ENCODE assay signal across 31 mouse cellular contexts in genomic region chr6:116643881-116644280, GRCm38 (mm10). TPM values are rescaled to one million over a fixed set of nuclear protein-coding genes. Genes with fewer than 3 reads are reported as not detected.
DNase-seq lines count a peak whose midpoint lies in the region; ATAC-seq lines count a peak whose summit lies in the region.
"Had no signal": no experiment of that assay in that cellular context is flagged by ENCODE, and none has a peak within 500 bp of the region (broad histone marks: within the 10 kb centered on the region; RNA-seq: fewer than 3 reads in every experiment).

No protein-coding gene starts in this region.

- no peaks in the 10 kb centered on the region for H3K36me3 ChIP-seq in kidney, embryonic 16.5 days (ENCODE audit: insufficient read depth, low read length)
- no peaks in the 10 kb centered on the region for H3K36me3 ChIP-seq in kidney, embryonic 14.5 days (ENCODE audit: control insufficient read depth, insufficient read depth, low read length)
- H3K36me3 ChIP-seq in heart, embryonic 13.5 days = no peaks in the 10 kb centered on the region
- H3K36me3 ChIP-seq in stomach, embryonic 16.5 days (ENCODE audit: control insufficient read depth, insufficient read depth, low read length) = no peaks in the 10 kb centered on the region
- H3K36me3 ChIP-seq: limb, embryonic 15.5 days; midbrain, embryonic 15.5 days had no signal

- H3K4me1 ChIP-seq in kidney, embryonic 16.5 days (ENCODE audit: insufficient read depth, low read length) = no peaks in the 10 kb centered on the region
- no peaks in the 10 kb centered on the region for H3K4me1 ChIP-seq in kidney, embryonic 14.5 days (ENCODE audit: control insufficient read depth, insufficient read depth, low read length)
- peaks cover 44% of the 10 kb centered on the region for H3K4me1 ChIP-seq in heart, embryonic 13.5 days
- no peaks in the 10 kb centered on the region for H3K4me1 ChIP-seq in stomach, embryonic 16.5 days (ENCODE audit: control insufficient read depth, insufficient read depth, low read length)
- H3K4me1 ChIP-seq: forebrain, embryonic 13.5 days; midbrain, embryonic 15.5 days; neural tube, embryonic 13.5 days had no signal

- H3K9ac ChIP-seq in kidney, embryonic 16.5 days (replicated peaks; ENCODE audit: low read length) = no peak overlapping the region
- no peak overlapping the region for H3K9ac ChIP-seq in kidney, embryonic 14.5 days (ENCODE audit: low read depth, low read length)
- H3K9ac ChIP-seq in heart, embryonic 13.5 days = no peak overlapping the region
- no peak overlapping the region for H3K9ac ChIP-seq in stomach, embryonic 16.5 days (ENCODE audit: low read length)
- H3K9ac ChIP-seq: forebrain, embryonic 13.5 days; limb, embryonic 15.5 days; liver, embryonic 14.5 days; midbrain, embryonic 15.5 days; neural tube, embryonic 13.5 days had no signal

- intact Hi-C loops in heart, postnatal 10 days (cut with DNase I) = no loop called here

- DNase-seq in heart, adult 11 months = peak; percentile 92
- no peak for DNase-seq in heart, postnatal 10 days
- no peak for DNase-seq in retina, postnatal 1 day
- DNase-seq: adrenal gland, postnatal 14 days; cerebellum, adult 8-10 months; cerebellum, postnatal 36 days; kidney, postnatal 10 days; left cerebral cortex, postnatal 4 days; right cerebral cortex, adult 18-20 months; right cerebral cortex, postnatal 4 days; thymus, adult 18-20 months; thymus, postnatal 36 days had no signal

- WGBS in kidney, embryonic 16.5 days = 65% methylated on average over 4 of the region's 4 CpGs
- WGBS in kidney, embryonic 14.5 days = 70% methylated on average over 4 of the region's 4 CpGs
- WGBS in heart, embryonic 13.5 days = 53% methylated on average over 4 of the region's 4 CpGs
- WGBS in stomach, embryonic 16.5 days = 50% methylated on average over 4 of the region's 4 CpGs

- no peaks in the 10 kb centered on the region for H3K27me3 ChIP-seq in kidney, embryonic 16.5 days (ENCODE audit: insufficient read depth, low read length)
- H3K27me3 ChIP-seq in kidney, embryonic 14.5 days (ENCODE audit: control insufficient read depth, insufficient read depth, low read length) = no peaks in the 10 kb centered on the region
- no peaks in the 10 kb centered on the region for H3K27me3 ChIP-seq in heart, embryonic 13.5 days (replicated peaks)
- no peaks in the 10 kb centered on the region for H3K27me3 ChIP-seq in stomach, embryonic 16.5 days (ENCODE audit: control insufficient read depth, insufficient read depth, low read length)
- H3K27me3 ChIP-seq: forebrain, embryonic 13.5 days; limb, embryonic 15.5 days; midbrain, embryonic 15.5 days; neural tube, embryonic 13.5 days had no signal

- H3K9me3 ChIP-seq in kidney, embryonic 16.5 days (ENCODE audit: low read length) = no peaks in the 10 kb centered on the region
- H3K9me3 ChIP-seq in kidney, embryonic 14.5 days (ENCODE audit: control insufficient read depth, low read length) = no peaks in the 10 kb centered on the region
- no peaks in the 10 kb centered on the region for H3K9me3 ChIP-seq in heart, embryonic 13.5 days
- H3K9me3 ChIP-seq in stomach, embryonic 16.5 days (replicated peaks; ENCODE audit: control insufficient read depth, low read length) = no peaks in the 10 kb centered on the region
- H3K9me3 ChIP-seq: forebrain, embryonic 13.5 days; limb, embryonic 15.5 days; megakaryocyte, embryonic 14.5 days; midbrain, embryonic 15.5 days; neural tube, embryonic 13.5 days had no signal

- peak overlapping the region; percentile 43; the same call in 1 of the 2 replicates for H3K27ac ChIP-seq in kidney, embryonic 16.5 days (ENCODE audit: low read length)
- no peak overlapping the region for H3K27ac ChIP-seq in kidney, embryonic 14.5 days (ENCODE audit: low read depth, low read length)
- peak overlapping the region; percentile 86 for H3K27ac ChIP-seq in heart, embryonic 13.5 days (replicated peaks)
- H3K27ac ChIP-seq in stomach, embryonic 16.5 days (ENCODE audit: low read length) = peak overlapping the region; percentile 36; the same call in 1 of the 2 replicates
- H3K27ac ChIP-seq: forebrain, embryonic 13.5 days; hindbrain, postnatal 0 days; limb, embryonic 15.5 days; liver, embryonic 14.5 days; midbrain, embryonic 15.5 days; neural tube, embryonic 13.5 days had no signal

- no peak overlapping the region for H3K4me2 ChIP-seq in kidney, embryonic 16.5 days (replicated peaks; ENCODE audit: low read depth, low read length)
- H3K4me2 ChIP-seq in kidney, embryonic 14.5 days (replicated peaks; ENCODE audit: low read depth, low read length) = no peak overlapping the region
- H3K4me2 ChIP-seq in heart, embryonic 13.5 days = no peak overlapping the region
- no peak overlapping the region for H3K4me2 ChIP-seq in stomach, embryonic 16.5 days (ENCODE audit: low read depth, low read length)
- H3K4me2 ChIP-seq: forebrain, embryonic 13.5 days; limb, embryonic 15.5 days; midbrain, embryonic 15.5 days; neural tube, embryonic 13.5 days had no signal

- no peak overlapping the region for H3K4me3 ChIP-seq in kidney, embryonic 16.5 days (ENCODE audit: low read length)
- no peak overlapping the region for H3K4me3 ChIP-seq in kidney, embryonic 14.5 days (ENCODE audit: low read length)
- H3K4me3 ChIP-seq in heart, embryonic 13.5 days = no peak overlapping the region
- no peak overlapping the region for H3K4me3 ChIP-seq in stomach, embryonic 16.5 days (replicated peaks; ENCODE audit: low read length)
- H3K4me3 ChIP-seq: forebrain, embryonic 13.5 days; limb, embryonic 15.5 days; megakaryocyte, embryonic 14.5 days; midbrain, embryonic 15.5 days; neural tube, embryonic 13.5 days had no signal

- no peak for ATAC-seq in kidney, embryonic 16.5 days (ENCODE audit: low FRiP score, low TSS enrichment)
- ATAC-seq in kidney, embryonic 14.5 days (ENCODE audit: low FRiP score, low TSS enrichment) = no peak
- no peak for ATAC-seq in heart, embryonic 13.5 days (ENCODE audit: extremely low read depth, insufficient number of reproducible peaks, low FRiP score, low TSS enrichment)
- no peak for ATAC-seq in stomach, embryonic 16.5 days (ENCODE audit: insufficient read depth, low FRiP score)
- ATAC-seq: forebrain, embryonic 13.5 days; hindbrain, postnatal 0 days; midbrain, embryonic 15.5 days had no signal

RNA-seq across cellular contexts. Expression of gene Depp1, which starts 6.5 kb away (rescaled TPM):
- total RNA-seq in heart, postnatal 10 days (2021) = 10 to 100 TPM; 41.6 to 75.0 TPM
- 33.1 and 38.5 TPM in 2 replicates for polyA plus RNA-seq in kidney, embryonic 16.5 days (2015; fragmentation: Nextera tagmentation; extraction: Ambion mirVana)
- 23.1 and 27.5 TPM in 2 replicates for polyA plus RNA-seq in kidney, embryonic 14.5 days (2014; fragmentation: Nextera tagmentation; extraction: Ambion mirVana)
- 16.1 and 17.5 TPM in 2 replicates for polyA plus RNA-seq in heart, embryonic 13.5 days (2015; fragmentation: Nextera tagmentation; extraction: Ambion mirVana)
- 30.6 and 40.4 TPM in 2 replicates for polyA plus RNA-seq in stomach, embryonic 16.5 days (2015; fragmentation: Nextera tagmentation; extraction: Ambion mirVana)

RNA-seq across cellular contexts. Expression of gene Zfp422, which starts 15.1 kb away (rescaled TPM):
- 10 to 100 TPM; 33.9 to 38.5 TPM for total RNA-seq in heart, postnatal 10 days (2021)
- 192 TPM in 2 replicates for polyA plus RNA-seq in kidney, embryonic 16.5 days (2015; fragmentation: Nextera tagmentation; extraction: Ambion mirVana)
- 187 and 240 TPM in 2 replicates for polyA plus RNA-seq in kidney, embryonic 14.5 days (2014; fragmentation: Nextera tagmentation; extraction: Ambion mirVana)
- polyA plus RNA-seq in heart, embryonic 13.5 days (2015; fragmentation: Nextera tagmentation; extraction: Ambion mirVana) = 82.4 and 83.3 TPM in 2 replicates
- 119 and 123 TPM in 2 replicates for polyA plus RNA-seq in stomach, embryonic 16.5 days (2015; fragmentation: Nextera tagmentation; extraction: Ambion mirVana)

RNA-seq across cellular contexts. Expression of gene Rassf4, which starts 29.9 kb away (rescaled TPM):
- 1 to 10 TPM; 5.0 to 6.5 TPM for total RNA-seq in heart, postnatal 10 days (2021)
- 6.1 and 6.3 TPM in 2 replicates for polyA plus RNA-seq in kidney, embryonic 16.5 days (2015; fragmentation: Nextera tagmentation; extraction: Ambion mirVana)
- 5.4 and 7.8 TPM in 2 replicates for polyA plus RNA-seq in kidney, embryonic 14.5 days (2014; fragmentation: Nextera tagmentation; extraction: Ambion mirVana)
- 5.5 and 6.4 TPM in 2 replicates for polyA plus RNA-seq in heart, embryonic 13.5 days (2015; fragmentation: Nextera tagmentation; extraction: Ambion mirVana)
- polyA plus RNA-seq in stomach, embryonic 16.5 days (2015; fragmentation: Nextera tagmentation; extraction: Ambion mirVana) = 8.8 and 10.3 TPM in 2 replicates

RNA-seq across cellular contexts. Expression of gene Olfr215, which starts 59.9 kb away (rescaled TPM):
- not detected for total RNA-seq in heart, postnatal 10 days (2021)
- not detected in 2 replicates for polyA plus RNA-seq in kidney, embryonic 16.5 days (2015; fragmentation: Nextera tagmentation; extraction: Ambion mirVana)
- not detected in 2 replicates for polyA plus RNA-seq in kidney, embryonic 14.5 days (2014; fragmentation: Nextera tagmentation; extraction: Ambion mirVana)
- polyA plus RNA-seq in heart, embryonic 13.5 days (2015; fragmentation: Nextera tagmentation; extraction: Ambion mirVana) = not detected in 2 replicates
- not detected in 2 replicates for polyA plus RNA-seq in stomach, embryonic 16.5 days (2015; fragmentation: Nextera tagmentation; extraction: Ambion mirVana)
- total RNA-seq: adrenal gland, postnatal 14 days; gastrocnemius, adult 18-20 months; hindbrain, postnatal 0 days; layer of hippocampus, postnatal 10 days; left cerebral cortex, adult 8-10 months; left cerebral cortex, postnatal 4 days had no signal
- polyA plus RNA-seq: embryonic facial prominence, embryonic 14.5 days; forebrain, embryonic 13.5 days; gonadal fat pad, adult 2 months; hindbrain, embryonic 11.5 days; hindbrain, postnatal 0 days; intestine, embryonic 16.5 days; limb, embryonic 15.5 days; liver, embryonic 14.5 days; midbrain, embryonic 15.5 days; neural tube, embryonic 13.5 days; stomach, embryonic 14.5 days had no signal
